Mouse (Mus musculus) liver, embryonic 16.5 days (tissue): Measurements from ENCODE around the gene Cul3. TPM values are rescaled to one million over a fixed set of nuclear protein-coding genes. Genes with fewer than 3 reads are reported as not detected.
A peak's percentile ranks its signal among the peaks of the same experiment; 100 is the strongest.

ENCODE experiments used
- ATAC-seq: fragments of 200-750 bp; cut with Nextera tagmentation; 2 replicates; pipeline ENCODE4 v1.8.0; 2017; ENCODE audit warnings: low read depth, mild to moderate bottlenecking, moderate number of reproducible peaks, moderate library complexity
- H3K27ac ChIP-seq: fragments of 300-500 bp; sonication (generic); 2 replicates; pipeline ENCODE4 v1.5.1; 2014; ENCODE audit warnings: mild to moderate bottlenecking, low read length
- H3K27me3 ChIP-seq: fragments of 300-500 bp; sonication (generic); 2 replicates; pipeline ENCODE4 v1.6.1; 2014; ENCODE audit warnings: low read depth, low read length, mixed read lengths; ENCODE audit not compliant: control insufficient read depth, insufficient read depth
- H3K36me3 ChIP-seq: fragments of 300-500 bp; sonication (generic); 2 replicates; pipeline ENCODE4 v1.6.1; 2014; ENCODE audit warnings: mild to moderate bottlenecking; ENCODE audit not compliant: control insufficient read depth, insufficient read depth
- H3K4me1 ChIP-seq: fragments of 300-500 bp; sonication (generic); 2 replicates; pipeline ENCODE4 v1.6.1; 2014; ENCODE audit warnings: low read depth, low read length, mixed read lengths; ENCODE audit not compliant: control insufficient read depth
- H3K4me2 ChIP-seq: fragments of 300-500 bp; sonication (generic); 2 replicates; pipeline ENCODE4 v1.6.1; 2014; ENCODE audit warnings: low read depth, low read length, mixed read lengths
- H3K4me3 ChIP-seq: fragments of 300-500 bp; sonication (generic); 2 replicates; pipeline ENCODE4 v1.5.1; 2014; ENCODE audit warnings: low read depth, mild to moderate bottlenecking, low read length
- H3K9ac ChIP-seq: fragments of 300-500 bp; sonication (generic); 2 replicates; pipeline ENCODE4 v1.6.1; 2014; ENCODE audit warnings: low read depth, low read length
- H3K9me3 ChIP-seq: fragments of 300-500 bp; sonication (generic); replicated peaks from 2 replicates; pipeline ENCODE4 v1.6.1; 2016; ENCODE audit warnings: low read length; ENCODE audit not compliant: control insufficient read depth
- WGBS: fragments of 180-500 bp; shearing (Covaris S2); extraction: QIAGEN DNeasy Blood & Tissue Kit; methylation state at CpG from one replicate; pipeline ENCODE4 v1.1.7; 2014; ENCODE audit not compliant: insufficient replicate concordance; 5-methylcytosine and 5-hydroxymethylcytosine counted together
- polyA plus RNA-seq: library from polyadenylated mRNA; unstranded; fragments of >200 nt; fragmentation: Nextera tagmentation; extraction: Ambion mirVana; gene quantifications from 2 replicates; pipeline ENCODE4 v1.2.1, GENCODE M21; 2015

Cul3 gene
- polyA plus RNA-seq, 1 experiment from 2014 or later, result 10.9 TPM

GRCm38 (mm10) chr1:80330970-80331369 is 9.3 kb downstream of the Cul3 start:
- 0 out of 2 replicates have a peak overlapping the region, but pooled peaks have one; percentile 27 for H3K27ac ChIP-seq

GRCm38 (mm10) chr1:80325761-80326160 is 14.5 kb downstream of the Cul3 start:
- Histone ChIP-seq H3K4me3 (no peak overlapping the region), H3K9ac (no peak overlapping the region), H3K4me1 (peaks cover 10% of the 10 kb centered on the region), H3K27me3 (no peaks in the 10 kb centered on the region), H3K9me3 (no peaks in the 10 kb centered on the region), H3K27ac (no peak overlapping the region), H3K4me2 (no peak overlapping the region), H3K36me3 (no peaks in the 10 kb centered on the region; the same call in 1 of the 2 replicates)
- 46% methylated on average over 2 of the region's 2 CpGs for WGBS
- no peak for ATAC-seq

More at GRCm38 (mm10) chr1:80330970-80331369, 9.3 kb downstream of the Cul3 start:
- H3K4me3 ChIP-seq, result no peak overlapping the region
- peak overlapping the region; percentile 10; the same call in 1 of the 2 replicates for H3K4me2 ChIP-seq
- no peak overlapping the region; the same call in 1 of the 2 replicates for H3K9ac ChIP-seq
- no peaks in the 10 kb centered on the region for H3K27me3 ChIP-seq
- H3K36me3 ChIP-seq, result no peaks in the 10 kb centered on the region
- H3K4me1 ChIP-seq, result peaks cover 18% of the 10 kb centered on the region
- no peaks in the 10 kb centered on the region for H3K9me3 ChIP-seq
- ATAC-seq, result peak; percentile 76
- WGBS, result 73% methylated on average over 2 of the region's 2 CpGs

GRCm38 (mm10) chr1:80324370-80324769 is 15.9 kb downstream of the Cul3 start:
- no peaks in the 10 kb centered on the region; the same call in 1 of the 2 replicates for H3K36me3 ChIP-seq
- no peak overlapping the region for H3K4me3 ChIP-seq
- H3K9me3 ChIP-seq, result no peaks in the 10 kb centered on the region
- no peak overlapping the region for H3K27ac ChIP-seq
- no peak overlapping the region for H3K4me2 ChIP-seq
- ATAC-seq, result no peak
- no peaks in the 10 kb centered on the region for H3K27me3 ChIP-seq
- no peak overlapping the region for H3K9ac ChIP-seq
- peaks cover 6% of the 10 kb centered on the region for H3K4me1 ChIP-seq

GRCm38 (mm10) chr1:80315533-80316045 is 24.7 kb downstream of the Cul3 start:
- no peak overlapping the region for H3K4me2 ChIP-seq
- no peaks in the 10 kb centered on the region for H3K9me3 ChIP-seq
- H3K27ac ChIP-seq, result no peak overlapping the region
- no peak overlapping the region for H3K4me3 ChIP-seq
- H3K4me1 ChIP-seq, result no peaks in the 10 kb centered on the region
- no peaks in the 10 kb centered on the region for H3K36me3 ChIP-seq
- no peak for ATAC-seq
- 87% methylated on average over 3 of the region's 3 CpGs for WGBS
- H3K9ac ChIP-seq, result no peak overlapping the region
- H3K27me3 ChIP-seq, result no peaks in the 10 kb centered on the region

- WGBS, result 28% methylated on average over 4 of the region's 4 CpGs
- Histone ChIP-seq H3K27ac (no peak overlapping the region), H3K4me1 (no peaks in the 10 kb centered on the region; the same call in 1 of the 2 replicates), H3K36me3 (no peaks in the 10 kb centered on the region), H3K27me3 (no peaks in the 10 kb centered on the region), H3K9ac (no peak overlapping the region), H3K4me2 (no peak overlapping the region), H3K9me3 (no peaks in the 10 kb centered on the region), H3K4me3 (no peak overlapping the region)
- ATAC-seq, result no peak
These were observed 47.0 kb downstream of the Cul3 start for GRCm38 (mm10) chr1:80293307-80293706.

- 69% methylated on average over 1 of the region's 1 CpGs for WGBS
- Histone ChIP-seq H3K27ac (no peak overlapping the region), H3K9ac (no peak overlapping the region), H3K4me2 (no peak overlapping the region), H3K27me3 (no peaks in the 10 kb centered on the region), H3K4me3 (no peak overlapping the region), H3K9me3 (no peaks in the 10 kb centered on the region), H3K4me1 (no peaks in the 10 kb centered on the region), H3K36me3 (peaks cover 26% of the 10 kb centered on the region)
- ATAC-seq, result no peak
These were observed 61.5 kb downstream of the Cul3 start for GRCm38 (mm10) chr1:80278731-80279130.

GRCm38 (mm10) chr1:80260443-80260842 is 79.8 kb downstream of the Cul3 start:
- WGBS, result 69% methylated on average over 1 of the region's 1 CpGs
- H3K27ac ChIP-seq, result no peak overlapping the region
- no peaks in the 10 kb centered on the region for H3K9me3 ChIP-seq
- H3K4me1 ChIP-seq, result no peaks in the 10 kb centered on the region
- H3K4me3 ChIP-seq, result no peak overlapping the region
- no peaks in the 10 kb centered on the region for H3K27me3 ChIP-seq
- no peaks in the 10 kb centered on the region for H3K36me3 ChIP-seq
- ATAC-seq, result no peak
- no peak overlapping the region for H3K4me2 ChIP-seq
- no peak overlapping the region for H3K9ac ChIP-seq

GRCm38 (mm10) chr1:80258632-80259031 is 81.6 kb downstream of the Cul3 start:
- no peak overlapping the region for H3K27ac ChIP-seq
- no peaks in the 10 kb centered on the region for H3K4me1 ChIP-seq
- no peaks in the 10 kb centered on the region for H3K9me3 ChIP-seq
- no peak overlapping the region for H3K9ac ChIP-seq
- no peak overlapping the region for H3K4me3 ChIP-seq
- no peaks in the 10 kb centered on the region for H3K27me3 ChIP-seq
- H3K36me3 ChIP-seq, result no peaks in the 10 kb centered on the region
- no peak for ATAC-seq
- 74% methylated on average over 4 of the region's 4 CpGs for WGBS
- H3K4me2 ChIP-seq, result no peak overlapping the region

- H3K4me2 ChIP-seq, result no peak overlapping the region
- no peak for ATAC-seq
These were observed 87.0 kb downstream of the Cul3 start for GRCm38 (mm10) chr1:80253309-80253708.

More at GRCm38 (mm10) chr1:80253309-80253708, 87.0 kb downstream of the Cul3 start:
- Histone ChIP-seq H3K27me3 (no peaks in the 10 kb centered on the region), H3K27ac (no peak overlapping the region), H3K4me1 (no peaks in the 10 kb centered on the region), H3K36me3 (no peaks in the 10 kb centered on the region), H3K4me3 (no peak overlapping the region), H3K9ac (no peak overlapping the region), H3K9me3 (no peaks in the 10 kb centered on the region)
